Mouse (Mus musculus) urinary bladder, postnatal 10 days (tissue): ENCODE measurements around the gene Fam69b.

ENCODE experiments used
- DNase-seq: peaks from one replicate; pipeline ENCODE4 v3.0.0; 2022; ENCODE audit warnings: low spot score

Gene Fam69b

DNA sequence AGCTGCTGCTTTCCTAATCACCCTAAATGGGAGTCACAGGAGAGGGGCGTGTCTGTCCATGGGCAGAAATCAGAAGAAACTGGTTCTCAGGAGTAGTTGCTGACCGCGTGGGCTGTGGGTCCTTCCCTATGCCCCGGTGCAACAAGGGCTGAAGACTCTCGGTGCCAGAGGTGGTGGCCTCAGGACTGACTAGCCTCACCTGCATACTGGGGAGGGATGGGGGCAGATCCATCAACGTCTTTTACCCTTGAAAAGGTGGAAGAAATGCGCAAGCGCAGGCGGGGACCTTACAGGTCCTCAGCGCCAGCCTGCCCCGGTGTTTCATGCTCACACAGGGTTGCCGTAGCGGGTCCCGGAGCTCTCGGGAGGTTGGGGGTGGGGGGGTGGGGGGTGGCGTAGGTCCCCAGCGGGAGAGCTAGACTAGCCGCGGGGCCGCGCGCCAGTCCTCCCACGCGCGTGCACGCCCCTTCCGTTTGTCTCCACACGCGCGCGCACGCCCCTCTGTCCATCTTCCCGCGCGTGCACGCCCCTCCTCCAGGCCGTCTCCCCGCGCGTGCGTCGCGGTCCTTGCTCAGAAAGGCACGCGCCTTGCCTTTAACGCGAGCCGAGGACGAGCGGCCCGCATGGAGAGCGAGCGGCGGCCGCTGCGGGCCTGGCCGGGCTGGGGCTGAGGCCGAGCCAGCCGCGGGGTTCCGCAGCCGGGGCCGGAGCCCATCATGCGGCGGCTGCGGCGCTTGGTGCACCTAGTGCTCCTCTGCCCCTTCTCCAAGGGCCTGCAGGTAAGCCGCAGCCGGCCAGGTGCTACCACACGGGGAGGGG, at the start of gene Fam69b:
Gene Fam69b (plus strand): TSS at position 537 of the 819 bp plus-strand sequence.
- no peak for DNase-seq

DNA sequence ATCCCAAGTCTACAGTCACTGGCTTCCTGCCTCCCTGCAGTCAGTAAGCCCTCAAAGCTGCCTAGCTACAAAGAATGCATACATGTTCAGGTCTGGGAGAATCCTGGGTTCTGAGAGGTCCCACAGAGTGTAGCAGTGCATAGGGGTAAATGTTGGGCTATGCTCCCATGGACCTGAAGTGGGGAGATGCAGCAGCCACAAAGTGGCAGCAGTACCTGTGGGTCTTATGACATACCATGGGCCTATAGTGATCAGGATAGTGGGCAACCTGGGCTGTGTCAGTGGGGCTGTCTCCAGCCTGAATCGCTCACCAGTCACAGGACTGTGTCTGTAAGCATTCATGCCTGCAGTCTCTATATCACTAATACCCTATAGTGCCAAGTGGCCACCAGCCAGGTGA, 48.5 kb upstream of the Fam69b start, which contains the start of gene Egfl7:
Gene Egfl7 (plus strand): TSS at position 301 of the 400 bp plus-strand sequence.
- DNase-seq, result no peak

DNA sequence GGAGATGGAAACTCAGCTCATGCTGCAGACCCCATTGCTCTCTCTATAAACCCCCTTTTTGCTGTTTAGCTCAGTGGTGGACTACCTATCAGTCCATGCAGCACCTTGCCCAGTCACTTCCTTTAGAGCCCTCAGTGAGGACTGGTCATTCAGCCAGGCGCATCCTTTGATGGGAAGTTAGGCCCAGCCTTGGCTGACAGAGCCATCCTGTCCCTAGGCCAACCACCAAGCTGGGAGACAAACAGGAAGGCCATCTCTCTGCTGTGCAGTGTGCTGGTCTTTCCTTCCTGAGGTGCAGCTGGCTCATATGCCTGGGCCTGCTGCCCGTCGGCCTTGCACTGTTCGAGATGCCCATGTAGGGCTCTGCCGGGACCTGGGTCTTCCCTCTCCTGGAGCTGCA, 47.5 kb upstream of the Fam69b start:
- no peak for DNase-seq

DNA sequence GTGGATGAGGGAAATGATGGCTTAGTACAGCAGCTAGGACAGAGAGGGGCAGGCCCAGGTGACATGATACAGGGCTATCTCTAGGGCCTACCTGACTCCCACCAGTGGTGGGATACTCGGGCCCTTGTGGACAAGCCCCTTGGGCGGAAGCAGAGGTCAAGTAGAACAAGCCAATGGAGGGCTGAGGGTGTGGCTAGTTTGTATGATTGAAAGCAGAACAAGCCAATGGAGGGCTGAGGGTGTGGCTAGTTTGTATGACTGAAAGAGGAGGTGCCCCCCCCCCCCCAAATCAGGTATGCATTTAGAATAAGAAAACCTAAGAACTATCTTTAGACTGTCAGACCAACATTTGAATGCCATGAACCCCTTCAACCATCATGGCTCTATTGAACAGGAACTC, 46.1 kb upstream of the Fam69b start:
- no peak for DNase-seq

DNA sequence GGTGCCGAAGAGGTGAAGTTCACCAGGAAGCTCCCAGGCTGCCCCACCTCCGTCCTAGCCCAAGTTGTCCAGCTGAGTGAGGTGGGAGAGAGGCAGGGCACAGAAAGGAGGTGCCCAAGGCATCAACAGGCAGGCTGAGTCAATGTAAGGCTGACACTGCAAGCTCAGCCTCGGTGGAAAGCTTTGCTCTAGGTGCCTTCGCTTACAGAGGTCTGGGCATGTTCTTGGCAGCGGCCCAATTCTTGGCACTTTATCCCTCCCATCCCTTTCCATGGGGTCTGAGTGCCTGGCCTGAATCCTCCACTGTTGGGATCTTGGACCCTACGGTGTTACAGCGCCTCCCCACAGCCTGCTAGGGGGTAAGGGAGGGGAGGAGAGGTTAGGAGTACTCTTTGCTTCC, 45.5 kb upstream of the Fam69b start:
- no peak for DNase-seq

DNA sequence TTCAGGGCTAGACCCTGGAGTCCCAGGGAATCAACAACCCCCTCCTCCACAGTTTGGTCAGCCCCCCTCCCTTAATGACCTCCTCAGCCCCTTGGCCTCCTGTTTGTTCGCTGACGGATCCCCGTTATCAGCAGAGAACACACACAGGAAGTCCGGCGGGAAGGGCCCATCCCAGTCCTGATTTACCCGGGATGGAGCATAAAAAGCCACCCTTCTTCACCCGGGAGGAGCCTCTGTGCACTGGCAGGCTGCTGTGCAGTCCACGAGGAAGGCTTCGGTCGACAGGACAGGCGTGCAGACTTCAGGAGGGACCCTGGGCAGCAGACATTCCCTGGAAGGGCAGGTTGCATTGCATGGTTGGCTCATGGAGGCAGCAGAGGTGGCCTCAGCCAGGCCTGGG, 44.6 kb upstream of the Fam69b start:
- DNase-seq, result no peak

DNA sequence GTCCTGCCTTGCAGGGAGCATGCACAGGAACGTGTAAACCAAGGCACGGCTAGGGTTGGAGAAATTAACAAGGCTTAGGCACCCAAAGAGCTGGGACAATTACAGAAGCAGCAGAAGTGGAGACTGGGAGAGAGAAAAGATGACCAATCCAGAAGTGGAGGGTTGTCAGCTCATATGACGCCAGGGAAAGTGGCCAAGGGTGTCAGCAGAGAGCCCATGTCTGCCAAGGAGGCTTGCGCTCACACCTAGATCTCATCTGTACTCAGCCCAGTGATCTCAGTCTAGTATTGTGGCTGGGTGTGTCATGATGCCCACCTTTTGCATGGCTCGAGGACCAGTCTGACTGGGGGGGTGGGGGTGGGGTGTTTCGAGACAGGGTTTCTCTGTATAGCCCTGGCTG, 42.5 kb upstream of the Fam69b start:
- DNase-seq, result no peak

GRCm38 (mm10) chr2:26586294-26587043, 41.8 kb upstream of the Fam69b start, which contains the start of gene Gm20532:
Gene Gm20532, plus strand, starts transcription at chr2:26586639.
- DNase-seq, result no peak

- no peak for DNase-seq
Measured at GRCm38 (mm10) chr2:26587044-26587405, 41.2 kb upstream of the Fam69b start.

- no peak for DNase-seq
Measured at GRCm38 (mm10) chr2:26588573-26588972, 39.7 kb upstream of the Fam69b start.

DNA sequence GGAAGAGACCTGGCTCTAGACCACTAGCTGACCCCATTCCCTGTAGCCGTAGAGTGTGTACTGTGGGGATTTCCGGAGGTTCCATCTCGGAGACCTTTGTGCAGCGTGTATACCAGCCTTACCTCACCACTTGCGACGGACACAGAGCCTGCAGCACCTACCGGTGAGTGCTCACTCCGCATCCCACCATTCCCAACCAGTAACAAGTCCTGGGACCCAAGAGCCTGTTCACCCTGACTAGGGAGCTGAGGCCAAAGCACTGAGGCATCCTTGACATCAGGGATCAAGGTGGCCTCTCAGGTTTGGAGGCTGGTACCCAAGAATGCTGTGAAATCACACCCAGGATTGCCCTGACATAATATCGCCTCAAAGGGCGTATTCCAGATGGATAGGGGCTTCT, 39.0 kb upstream of the Fam69b start:
- no peak for DNase-seq

GRCm38 (mm10) chr2:26590282-26590681, 38.0 kb upstream of the Fam69b start:
- no peak for DNase-seq

GRCm38 (mm10) chr2:26590962-26591361, 37.3 kb upstream of the Fam69b start:
- DNase-seq, result no peak

- DNase-seq, result no peak
Measured at GRCm38 (mm10) chr2:26591416-26591815, 36.8 kb upstream of the Fam69b start.

- no peak for DNase-seq
Measured at GRCm38 (mm10) chr2:26593211-26594021, 34.8 kb upstream of the Fam69b start.

- DNase-seq, result no peak
Measured at GRCm38 (mm10) chr2:26594022-26594346, 34.3 kb upstream of the Fam69b start.

DNA sequence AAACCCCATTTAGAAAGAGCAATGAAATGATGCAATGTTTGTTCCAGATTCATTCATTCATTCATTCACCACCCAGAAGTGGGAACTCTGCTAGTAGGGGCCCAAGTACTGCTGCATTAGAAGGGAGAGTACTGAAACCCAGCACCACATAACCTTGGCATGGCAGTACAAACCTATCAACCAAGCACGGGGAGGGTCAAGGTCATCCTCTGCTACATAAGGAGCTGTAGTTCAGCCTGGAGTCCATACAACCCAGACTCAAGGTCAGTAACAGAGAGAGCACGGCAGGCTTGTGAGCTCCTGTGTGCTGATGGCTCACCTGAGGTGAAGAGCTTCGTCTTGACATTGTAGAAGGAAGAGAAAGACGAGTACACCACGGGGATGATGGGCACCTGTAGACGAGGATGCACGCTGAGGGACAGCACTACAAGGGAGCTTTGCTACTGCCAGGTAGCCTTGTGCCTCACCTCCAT, 33.8 kb upstream of the Fam69b start:
- no peak for DNase-seq

- DNase-seq, result no peak
Measured at GRCm38 (mm10) chr2:26594934-26595724, 33.1 kb upstream of the Fam69b start.

- no peak for DNase-seq
Measured at GRCm38 (mm10) chr2:26595725-26596435, 32.4 kb upstream of the Fam69b start.

GRCm38 (mm10) chr2:26596898-26597297, 31.4 kb upstream of the Fam69b start:
- DNase-seq, result no peak

GRCm38 (mm10) chr2:26597810-26598209, 30.4 kb upstream of the Fam69b start:
- DNase-seq, result no peak
